8 mouse cellular contexts compared by ENCODE assay signal in genomic region chr14:55096573-55097087, GRCm38 (mm10). TPM values are rescaled to one million over a fixed set of nuclear protein-coding genes. Genes with fewer than 3 reads are reported as not detected.
A peak's percentile ranks its signal among the peaks of the same experiment; 100 is the strongest.
DNase-seq lines count a peak whose midpoint lies in the region; ATAC-seq and TF ChIP-seq lines count a peak whose summit lies in the region.

No protein-coding gene starts in this region.

- H3K27ac ChIP-seq in kidney, embryonic 16.5 days (ENCODE audit: low read length): peak overlapping the region; percentile 39
- 0 out of 2 replicates have a peak overlapping the region, but pooled peaks have one; percentile 72 for H3K27ac ChIP-seq in brown adipose tissue, adult 24 weeks (replicated peaks; ENCODE audit: low read depth, low read length)
- H3K27ac ChIP-seq in hindbrain, embryonic 13.5 days: peak overlapping the region; percentile 81
- no peak overlapping the region for H3K27ac ChIP-seq in midbrain, postnatal 0 days (ENCODE audit: low read depth, low read length)

- H3K27me3 ChIP-seq in kidney, embryonic 16.5 days (ENCODE audit: insufficient read depth, low read length): no peaks in the 10 kb centered on the region
- no peaks in the 10 kb centered on the region for H3K27me3 ChIP-seq in hindbrain, embryonic 13.5 days
- no peaks in the 10 kb centered on the region for H3K27me3 ChIP-seq in midbrain, postnatal 0 days (ENCODE audit: insufficient read depth, low read length)

- peak overlapping the region; percentile 20 for H3K4me2 ChIP-seq in kidney, embryonic 16.5 days (replicated peaks; ENCODE audit: low read depth, low read length)
- H3K4me2 ChIP-seq in hindbrain, embryonic 13.5 days: peak overlapping the region; percentile 41
- peak overlapping the region; percentile 1 for H3K4me2 ChIP-seq in midbrain, postnatal 0 days (ENCODE audit: low read depth, low read length, poor library complexity, severe bottlenecking)

- H3K9ac ChIP-seq in kidney, embryonic 16.5 days (replicated peaks; ENCODE audit: low read length): peak overlapping the region; percentile 35; the same call in 1 of the 2 replicates
- peak overlapping the region; percentile 53 for H3K9ac ChIP-seq in hindbrain, embryonic 13.5 days
- H3K9ac ChIP-seq in midbrain, postnatal 0 days (replicated peaks; ENCODE audit: low read length, poor library complexity, severe bottlenecking): 0 out of 2 replicates have a peak overlapping the region, but pooled peaks have one; percentile 24

- ATAC-seq in kidney, embryonic 16.5 days (ENCODE audit: low FRiP score, low TSS enrichment): no peak
- no peak for ATAC-seq in hindbrain, embryonic 13.5 days (ENCODE audit: low FRiP score)
- ATAC-seq in midbrain, postnatal 0 days (ENCODE audit: low FRiP score): no peak
- ATAC-seq in erythroid progenitor cell, adult 5-6 weeks (replicated peaks; ENCODE audit: low FRiP score, poor library complexity, severe bottlenecking): no peak

- 54% methylated on average over 9 of the region's 9 CpGs for WGBS in kidney, embryonic 16.5 days
- WGBS in hindbrain, embryonic 13.5 days: 55% methylated on average over 9 of the region's 9 CpGs
- WGBS in midbrain, postnatal 0 days: 54% methylated on average over 9 of the region's 9 CpGs

- peaks cover 11% of the 10 kb centered on the region; the same call in 1 of the 2 replicates for H3K36me3 ChIP-seq in kidney, embryonic 16.5 days (ENCODE audit: insufficient read depth, low read length)
- H3K36me3 ChIP-seq in hindbrain, embryonic 13.5 days: peaks cover 8% of the 10 kb centered on the region; the same call in 1 of the 2 replicates
- H3K36me3 ChIP-seq in midbrain, postnatal 0 days (ENCODE audit: insufficient read depth, low read length): peaks cover 5% of the 10 kb centered on the region; the same call in 1 of the 2 replicates

- DNase-seq in kidney, adult 11 months: no peak
- DNase-seq in midbrain, postnatal 0 days (ENCODE audit: low spot score): no peak
- DNase-seq in adrenal gland, postnatal 4 days (ENCODE audit: low spot score in 2 of 2): no peak
- no peak for DNase-seq in cerebellum, adult 18-20 months

- no peak overlapping the region for H3K4me3 ChIP-seq in kidney, embryonic 16.5 days (ENCODE audit: low read length)
- no peak overlapping the region for H3K4me3 ChIP-seq in brown adipose tissue, adult 24 weeks (ENCODE audit: insufficient read depth, low read depth, low read length)
- H3K4me3 ChIP-seq in hindbrain, embryonic 13.5 days: peak overlapping the region; percentile 4; the same call in 1 of the 2 replicates
- no peak overlapping the region for H3K4me3 ChIP-seq in midbrain, postnatal 0 days (ENCODE audit: low read depth, low read length)

- peaks cover 20% of the 10 kb centered on the region for H3K4me1 ChIP-seq in kidney, embryonic 16.5 days (ENCODE audit: insufficient read depth, low read length)
- H3K4me1 ChIP-seq in brown adipose tissue, adult 24 weeks (ENCODE audit: control insufficient read depth, insufficient read depth, insufficient read length, low read length): peaks cover 17% of the 10 kb centered on the region
- H3K4me1 ChIP-seq in hindbrain, embryonic 13.5 days (replicated peaks): peaks cover 43% of the 10 kb centered on the region
- H3K4me1 ChIP-seq in midbrain, postnatal 0 days (ENCODE audit: insufficient read depth, low read length): peaks cover 8% of the 10 kb centered on the region

- no peaks in the 10 kb centered on the region for H3K9me3 ChIP-seq in kidney, embryonic 16.5 days (ENCODE audit: low read length)
- H3K9me3 ChIP-seq in hindbrain, embryonic 13.5 days: no peaks in the 10 kb centered on the region
- no peaks in the 10 kb centered on the region for H3K9me3 ChIP-seq in midbrain, postnatal 0 days (ENCODE audit: low read length)

- TF ChIP-seq CTCF in midbrain, postnatal 0 days (IDR thresholded peaks at IDR 0.05): no peak

RNA-seq across cellular contexts. Expression of gene Thtpa, which starts 2.0 kb away (rescaled TPM):
- 27.1 and 28.9 TPM in 2 replicates for polyA plus RNA-seq in kidney, embryonic 16.5 days (2015; fragmentation: Nextera tagmentation; extraction: Ambion mirVana)
- polyA plus RNA-seq in brown adipose tissue, adult 24 weeks (2012; ENCODE audit: insufficient read depth, insufficient read length, missing spikeins): 9.0 and 15.6 TPM in 2 replicates
- polyA plus RNA-seq in hindbrain, embryonic 13.5 days (2015; fragmentation: Nextera tagmentation; extraction: Ambion mirVana): 29.8 and 30.7 TPM in 2 replicates
- total RNA-seq in midbrain, postnatal 0 days (2014; rRNA removed): 38.0 and 42.1 TPM in 2 replicates
- 32.5 and 35.2 TPM in 2 replicates for polyA plus RNA-seq in midbrain, postnatal 0 days (2015; fragmentation: Nextera tagmentation; extraction: Ambion mirVana)
- total RNA-seq in adrenal gland, postnatal 4 days (2021): 10 to 100 TPM; 21.0 to 21.3 TPM
- 1.1 TPM in 1 of 2 replicates, not detected in the other for total RNA-seq in erythroid progenitor cell, adult 5-6 weeks (2015; ENCODE audit: low replicate concordance)
- total RNA-seq in erythroid progenitor cell, adult 5-6 weeks (2017; ENCODE audit: low replicate concordance): 0.68 TPM in 1 of 2 replicates, not detected in the other

RNA-seq across cellular contexts. Expression of gene Zfhx2, which starts 4.5 kb away (rescaled TPM):
- polyA plus RNA-seq in kidney, embryonic 16.5 days (2015; fragmentation: Nextera tagmentation; extraction: Ambion mirVana): 4.3 and 6.0 TPM in 2 replicates
- polyA plus RNA-seq in brown adipose tissue, adult 24 weeks (2012; ENCODE audit: insufficient read depth, insufficient read length, missing spikeins): 2.3 and 2.5 TPM in 2 replicates
- polyA plus RNA-seq in hindbrain, embryonic 13.5 days (2015; fragmentation: Nextera tagmentation; extraction: Ambion mirVana): 29.4 and 31.9 TPM in 2 replicates
- 16.4 and 18.6 TPM in 2 replicates for total RNA-seq in midbrain, postnatal 0 days (2014; rRNA removed)
- 11.2 and 14.2 TPM in 2 replicates for polyA plus RNA-seq in midbrain, postnatal 0 days (2015; fragmentation: Nextera tagmentation; extraction: Ambion mirVana)
- 10 to 100 TPM; 11.9 to 13.5 TPM for total RNA-seq in adrenal gland, postnatal 4 days (2021)
- 1.4 and 3.8 TPM in 2 replicates for total RNA-seq in erythroid progenitor cell, adult 5-6 weeks (2015; ENCODE audit: low replicate concordance)
- 0.64 and 5.4 TPM in 2 replicates for total RNA-seq in erythroid progenitor cell, adult 5-6 weeks (2017; ENCODE audit: low replicate concordance)

RNA-seq across cellular contexts. Expression of gene Ap1g2, which starts 9.8 kb away (rescaled TPM):
- polyA plus RNA-seq in kidney, embryonic 16.5 days (2015; fragmentation: Nextera tagmentation; extraction: Ambion mirVana): 23.2 and 23.3 TPM in 2 replicates
- 16.9 and 20.8 TPM in 2 replicates for polyA plus RNA-seq in brown adipose tissue, adult 24 weeks (2012; ENCODE audit: insufficient read depth, insufficient read length, missing spikeins)
- polyA plus RNA-seq in hindbrain, embryonic 13.5 days (2015; fragmentation: Nextera tagmentation; extraction: Ambion mirVana): 6.5 and 6.6 TPM in 2 replicates
- total RNA-seq in midbrain, postnatal 0 days (2014; rRNA removed): 8.2 and 11.6 TPM in 2 replicates
- 6.6 and 8.9 TPM in 2 replicates for polyA plus RNA-seq in midbrain, postnatal 0 days (2015; fragmentation: Nextera tagmentation; extraction: Ambion mirVana)
- 10 to 100 TPM; 30.3 to 34.0 TPM for total RNA-seq in adrenal gland, postnatal 4 days (2021)
- 2.5 and 23.5 TPM in 2 replicates for total RNA-seq in erythroid progenitor cell, adult 5-6 weeks (2015; ENCODE audit: low replicate concordance)
- total RNA-seq in erythroid progenitor cell, adult 5-6 weeks (2017; ENCODE audit: low replicate concordance): 0.68 and 1.8 TPM in 2 replicates

RNA-seq across cellular contexts. Expression of gene Jph4, which starts 20.1 kb away (rescaled TPM):
- polyA plus RNA-seq in kidney, embryonic 16.5 days (2015; fragmentation: Nextera tagmentation; extraction: Ambion mirVana): 0.45 and 0.51 TPM in 2 replicates
- polyA plus RNA-seq in brown adipose tissue, adult 24 weeks (2012; ENCODE audit: insufficient read depth, insufficient read length, missing spikeins): not detected in 2 replicates
- polyA plus RNA-seq in hindbrain, embryonic 13.5 days (2015; fragmentation: Nextera tagmentation; extraction: Ambion mirVana): 22.2 and 22.6 TPM in 2 replicates
- total RNA-seq in midbrain, postnatal 0 days (2014; rRNA removed): 158 and 182 TPM in 2 replicates
- 41.7 and 45.1 TPM in 2 replicates for polyA plus RNA-seq in midbrain, postnatal 0 days (2015; fragmentation: Nextera tagmentation; extraction: Ambion mirVana)
- 10 to 100 TPM; 11.9 to 14.8 TPM for total RNA-seq in adrenal gland, postnatal 4 days (2021)
- not detected in 2 replicates for total RNA-seq in erythroid progenitor cell, adult 5-6 weeks (2015; ENCODE audit: low replicate concordance)
- total RNA-seq in erythroid progenitor cell, adult 5-6 weeks (2017; ENCODE audit: low replicate concordance): not detected in 2 replicates
